Mouse (Mus musculus): ENCODE results near the gene Akt3. TPM values are rescaled to one million over a fixed set of nuclear protein-coding genes. Genes with fewer than 3 reads are reported as not detected.
A peak's percentile ranks its signal among the peaks of the same experiment; 100 is the strongest.

Akt3 gene
- polyA plus RNA-seq, 1 experiment from 2014 or later: 1.7 TPM

DNA sequence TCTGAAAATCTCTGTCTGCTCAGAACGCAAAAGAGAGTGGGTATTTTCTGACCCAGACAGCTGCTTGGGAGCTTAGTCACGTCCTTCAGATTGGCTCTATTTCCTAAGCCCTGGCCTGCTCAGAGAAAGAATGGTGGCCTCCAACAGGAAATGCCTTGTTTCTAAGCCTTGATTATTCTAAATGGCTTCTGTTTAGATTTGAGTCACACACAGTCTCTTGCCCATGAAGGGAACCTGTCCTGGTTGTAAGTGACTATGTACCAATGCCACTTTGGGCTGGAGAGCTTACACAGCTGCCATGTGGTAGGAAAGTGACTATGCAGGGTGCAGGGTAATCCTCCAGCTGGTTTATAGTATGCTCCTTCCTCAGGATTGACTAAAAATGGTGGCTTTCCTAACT, 243.7 kb downstream of the Akt3 start:
- H3K9ac ChIP-seq (ENCODE audit: low read depth, low read length): no peak overlapping the region
- no peak overlapping the region for H3K4me3 ChIP-seq (ENCODE audit: low read depth, low read length)
- H3K27me3 ChIP-seq (replicated peaks; ENCODE audit: control insufficient read depth, insufficient read depth, low read length): no peaks in the 10 kb centered on the region
- no peaks in the 10 kb centered on the region for H3K9me3 ChIP-seq (ENCODE audit: control insufficient read depth)
- peaks cover 12% of the 10 kb centered on the region; the same call in 1 of the 2 replicates for H3K36me3 ChIP-seq (ENCODE audit: control insufficient read depth, insufficient read depth)
- ATAC-seq: no peak
- WGBS: 69% methylated on average over 2 of the region's 2 CpGs
- H3K4me2 ChIP-seq (replicated peaks; ENCODE audit: low read depth): no peak overlapping the region
- TF ChIP-seq CTCF (IDR thresholded peaks at IDR 0.05; ENCODE audit: low read depth): no peak
- H3K27ac ChIP-seq (ENCODE audit: low read depth, low read length): no peak overlapping the region
- 0 out of 2 replicates have a peak, but pooled peaks cover 8% of the 10 kb centered on the region for H3K4me1 ChIP-seq (replicated peaks; ENCODE audit: control insufficient read depth, insufficient read depth, low read length)

DNA sequence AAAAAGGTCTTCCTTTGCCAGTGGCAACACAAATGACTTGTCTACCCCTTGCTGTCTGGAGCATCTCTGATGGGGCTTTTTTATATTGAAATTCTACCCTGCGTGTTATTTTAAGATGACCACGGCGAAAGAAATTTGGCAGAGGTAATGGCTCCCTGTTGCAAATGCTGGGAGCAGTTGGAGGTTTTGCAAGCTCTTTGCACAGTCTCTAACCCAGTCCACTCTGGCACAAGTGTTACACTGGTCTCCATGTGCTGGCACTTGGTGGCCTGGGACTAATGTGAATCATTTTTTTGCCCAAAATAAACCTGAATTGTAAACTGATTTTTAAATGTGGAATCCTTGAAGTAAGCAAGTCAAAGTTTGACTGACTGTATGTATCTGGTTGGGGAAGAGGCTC, 244.2 kb downstream of the Akt3 start:
- H3K9ac ChIP-seq (ENCODE audit: low read depth, low read length): no peak overlapping the region
- 84% methylated on average over 3 of the region's 3 CpGs for WGBS
- no peaks in the 10 kb centered on the region for H3K9me3 ChIP-seq (ENCODE audit: control insufficient read depth)
- H3K27ac ChIP-seq (ENCODE audit: low read depth, low read length): no peak overlapping the region
- H3K4me3 ChIP-seq (ENCODE audit: low read depth, low read length): no peak overlapping the region
- no peak for ATAC-seq
- H3K36me3 ChIP-seq (ENCODE audit: control insufficient read depth, insufficient read depth): peaks cover 9% of the 10 kb centered on the region; the same call in 1 of the 2 replicates
- 0 out of 2 replicates have a peak, but pooled peaks cover 8% of the 10 kb centered on the region for H3K4me1 ChIP-seq (replicated peaks; ENCODE audit: control insufficient read depth, insufficient read depth, low read length)
- no peak overlapping the region for H3K4me2 ChIP-seq (replicated peaks; ENCODE audit: low read depth)
- TF ChIP-seq CTCF (IDR thresholded peaks at IDR 0.05; ENCODE audit: low read depth): no peak
- H3K27me3 ChIP-seq (replicated peaks; ENCODE audit: control insufficient read depth, insufficient read depth, low read length): no peaks in the 10 kb centered on the region

DNA sequence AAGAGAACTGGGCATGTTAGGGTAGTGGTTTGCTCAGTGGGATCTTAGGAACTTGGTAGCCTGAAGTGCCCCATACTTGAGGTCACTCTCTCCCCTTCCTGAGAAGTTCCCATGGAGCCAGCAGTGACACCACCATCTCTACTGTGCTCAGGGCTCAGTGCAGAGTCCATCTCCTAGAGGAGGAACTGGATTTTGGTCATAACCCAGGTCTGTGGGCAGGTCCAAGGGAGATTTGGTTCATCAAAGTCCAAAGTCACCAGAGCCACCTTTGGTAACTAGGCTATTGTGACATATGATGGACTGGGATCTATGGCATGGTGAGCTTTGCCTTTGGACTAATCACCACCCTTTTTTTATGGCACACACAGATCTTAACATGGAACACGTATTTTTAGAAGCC, 244.7 kb downstream of the Akt3 start:
- 0 out of 2 replicates have a peak, but pooled peaks cover 8% of the 10 kb centered on the region for H3K4me1 ChIP-seq (replicated peaks; ENCODE audit: control insufficient read depth, insufficient read depth, low read length)
- 45% methylated on average over 1 of the region's 1 CpGs for WGBS
- H3K27ac ChIP-seq (ENCODE audit: low read depth, low read length): no peak overlapping the region
- no peak for TF ChIP-seq CTCF (IDR thresholded peaks at IDR 0.05; ENCODE audit: low read depth)
- no peaks in the 10 kb centered on the region for H3K27me3 ChIP-seq (replicated peaks; ENCODE audit: control insufficient read depth, insufficient read depth, low read length)
- ATAC-seq: peak; percentile 89
- H3K36me3 ChIP-seq (ENCODE audit: control insufficient read depth, insufficient read depth): peaks cover 9% of the 10 kb centered on the region; the same call in 1 of the 2 replicates
- no peaks in the 10 kb centered on the region for H3K9me3 ChIP-seq (ENCODE audit: control insufficient read depth)
- no peak overlapping the region for H3K4me2 ChIP-seq (replicated peaks; ENCODE audit: low read depth)
- no peak overlapping the region for H3K9ac ChIP-seq (ENCODE audit: low read depth, low read length)
- no peak overlapping the region for H3K4me3 ChIP-seq (ENCODE audit: low read depth, low read length)

DNA sequence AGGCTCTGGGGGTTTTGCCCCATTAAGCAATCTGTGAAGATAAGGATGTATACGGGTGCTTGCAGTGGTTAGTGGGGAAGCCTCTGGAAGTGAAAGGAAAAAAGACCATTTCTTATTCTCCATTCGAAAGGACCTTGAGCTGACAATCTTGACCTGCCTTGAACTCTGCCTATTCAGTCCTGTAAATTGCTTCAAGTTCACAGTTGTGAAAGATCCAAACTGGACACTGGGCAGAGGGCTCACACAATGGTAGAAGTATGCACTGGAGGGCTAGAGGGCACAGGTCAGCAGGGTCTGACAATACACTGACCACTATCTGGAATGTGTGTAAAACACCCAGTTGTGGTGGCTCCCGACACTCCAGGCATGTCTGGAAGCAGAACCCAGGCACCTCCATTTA, 245.2 kb downstream of the Akt3 start:
- no peaks in the 10 kb centered on the region for H3K9me3 ChIP-seq (ENCODE audit: control insufficient read depth)
- H3K4me1 ChIP-seq (replicated peaks; ENCODE audit: control insufficient read depth, insufficient read depth, low read length): 0 out of 2 replicates have a peak, but pooled peaks cover 8% of the 10 kb centered on the region
- 65% methylated on average over 3 of the region's 3 CpGs for WGBS
- no peak overlapping the region for H3K9ac ChIP-seq (ENCODE audit: low read depth, low read length)
- no peak overlapping the region for H3K27ac ChIP-seq (ENCODE audit: low read depth, low read length)
- H3K4me2 ChIP-seq (replicated peaks; ENCODE audit: low read depth): no peak overlapping the region
- no peak overlapping the region for H3K4me3 ChIP-seq (ENCODE audit: low read depth, low read length)
- TF ChIP-seq CTCF (IDR thresholded peaks at IDR 0.05; ENCODE audit: low read depth): no peak
- H3K36me3 ChIP-seq (ENCODE audit: control insufficient read depth, insufficient read depth): peaks cover 9% of the 10 kb centered on the region; the same call in 1 of the 2 replicates
- no peak for ATAC-seq
- no peaks in the 10 kb centered on the region for H3K27me3 ChIP-seq (replicated peaks; ENCODE audit: control insufficient read depth, insufficient read depth, low read length)

DNA sequence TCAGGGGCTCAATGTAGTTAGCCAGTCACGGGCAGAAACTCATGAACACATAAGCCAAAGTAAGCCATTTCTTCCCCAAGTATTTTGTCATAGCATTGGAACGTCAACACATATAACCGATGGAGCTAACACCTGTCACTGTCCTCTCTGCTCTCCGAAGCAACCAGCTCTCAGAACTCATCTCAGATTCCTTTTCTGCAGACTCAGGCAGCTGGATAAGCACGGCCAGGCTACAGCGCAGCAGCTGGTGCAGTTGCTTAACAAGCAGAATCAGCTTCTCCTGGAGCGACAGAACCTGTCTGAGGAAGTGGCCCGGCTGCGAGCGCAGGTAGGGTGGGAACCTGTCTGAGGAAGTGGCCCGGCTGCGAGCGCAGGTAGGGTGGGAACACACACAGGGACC, 246.3 kb downstream of the Akt3 start:
- H3K27ac ChIP-seq (ENCODE audit: low read depth, low read length): no peak overlapping the region

DNA sequence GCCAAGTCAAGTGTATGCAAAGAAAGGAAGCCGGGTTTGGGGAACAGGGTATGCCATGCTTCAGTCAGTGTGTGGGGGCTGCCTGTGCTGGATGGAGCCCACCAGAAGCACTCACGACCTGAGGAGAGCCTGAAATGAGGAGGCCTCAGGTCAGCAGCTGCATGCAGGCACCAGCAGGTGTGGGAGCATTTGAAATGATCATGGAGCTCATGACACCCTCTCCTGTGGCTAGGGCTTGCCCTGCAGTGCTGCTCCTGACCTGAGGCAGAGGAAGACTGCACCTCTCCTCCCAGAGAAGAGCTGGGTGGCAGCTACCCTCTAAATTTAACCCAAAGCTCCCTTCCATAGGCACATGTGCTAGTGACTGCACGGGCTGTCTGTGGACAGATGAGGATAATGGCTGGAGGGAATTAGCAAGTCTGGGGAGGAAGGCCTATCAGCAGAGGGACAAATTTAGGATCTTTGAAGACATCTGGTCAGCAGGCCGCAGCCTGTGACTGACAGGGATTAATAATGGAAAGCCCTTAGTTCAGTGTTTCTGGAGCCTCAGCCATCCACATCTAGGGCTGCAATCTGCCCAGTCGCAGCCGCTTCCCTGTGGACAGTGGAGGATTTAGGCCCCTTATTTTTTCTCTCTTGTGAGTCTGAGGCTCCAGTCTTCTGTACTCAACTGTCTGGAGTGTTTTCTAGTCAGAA, 247.2 kb downstream of the Akt3 start:
- Histone ChIP-seq H3K9ac (ENCODE audit: low read depth, low read length) (no peak overlapping the region), H3K4me3 (ENCODE audit: low read depth, low read length) (no peak overlapping the region), H3K4me1 (replicated peaks; ENCODE audit: control insufficient read depth, insufficient read depth, low read length) (0 out of 2 replicates have a peak, but pooled peaks cover 8% of the 10 kb centered on the region), H3K36me3 (ENCODE audit: control insufficient read depth, insufficient read depth) (no peaks in the 10 kb centered on the region), H3K9me3 (ENCODE audit: control insufficient read depth) (no peaks in the 10 kb centered on the region), H3K27ac (ENCODE audit: low read depth, low read length) (no peak overlapping the region), H3K4me2 (replicated peaks; ENCODE audit: low read depth) (no peak overlapping the region), H3K27me3 (replicated peaks; ENCODE audit: control insufficient read depth, insufficient read depth, low read length) (no peaks in the 10 kb centered on the region)
- no peak for TF ChIP-seq CTCF (IDR thresholded peaks at IDR 0.05; ENCODE audit: low read depth)
- no peak for ATAC-seq
- WGBS: 89% methylated on average over 6 of the region's 6 CpGs

More for the DNA sequence above, 246.3 kb downstream of the Akt3 start:
- Histone ChIP-seq H3K4me2 (replicated peaks; ENCODE audit: low read depth) (no peak overlapping the region), H3K36me3 (ENCODE audit: control insufficient read depth, insufficient read depth) (no peaks in the 10 kb centered on the region; the same call in 1 of the 2 replicates), H3K4me3 (ENCODE audit: low read depth, low read length) (no peak overlapping the region), H3K9me3 (ENCODE audit: control insufficient read depth) (no peaks in the 10 kb centered on the region), H3K9ac (ENCODE audit: low read depth, low read length) (no peak overlapping the region), H3K27me3 (replicated peaks; ENCODE audit: control insufficient read depth, insufficient read depth, low read length) (no peaks in the 10 kb centered on the region), H3K4me1 (replicated peaks; ENCODE audit: control insufficient read depth, insufficient read depth, low read length) (0 out of 2 replicates have a peak, but pooled peaks cover 8% of the 10 kb centered on the region)
- TF ChIP-seq CTCF (IDR thresholded peaks at IDR 0.05; ENCODE audit: low read depth): no peak
- 87% methylated on average over 13 of the region's 13 CpGs for WGBS
- ATAC-seq: no peak
